8 mouse cellular contexts compared by ENCODE assay signal in genomic region chr19:5849843-5850527, GRCm38 (mm10). TPM values are rescaled to one million over a fixed set of nuclear protein-coding genes. Genes with fewer than 3 reads are reported as not detected.
DNase-seq lines count a peak whose midpoint lies in the region; ATAC-seq lines count a peak whose summit lies in the region.

No protein-coding gene starts in this region.

- peak overlapping the region; percentile 64 for H3K27ac ChIP-seq in hindbrain, embryonic 13.5 days

- no peak overlapping the region for H3K4me3 ChIP-seq in hindbrain, embryonic 13.5 days

- no peaks in the 10 kb centered on the region for H3K27me3 ChIP-seq in hindbrain, embryonic 13.5 days

- H3K4me2 ChIP-seq in hindbrain, embryonic 13.5 days = peak overlapping the region; percentile 11; the same call in 1 of the 2 replicates

- 0 out of 2 replicates have a peak, but pooled peaks have one; percentile 3 for ATAC-seq in hindbrain, embryonic 13.5 days (ENCODE audit: low FRiP score)

- H3K4me1 ChIP-seq in hindbrain, embryonic 13.5 days (replicated peaks) = peaks cover 56% of the 10 kb centered on the region

- H3K9ac ChIP-seq in hindbrain, embryonic 13.5 days = 0 out of 2 replicates have a peak overlapping the region, but pooled peaks have one; percentile 35

- DNase-seq in NIH3T3 (ENCODE audit: low read depth) = peak; percentile 98
- DNase-seq in cerebellum, postnatal 14 days = peak; percentile 96 to 98
- peak; percentile 84 to 89 for DNase-seq in frontal cortex, postnatal 14 days (ENCODE audit: low spot score in 2 of 2)
- DNase-seq in layer of hippocampus, postnatal 36 days = peak; percentile 89 to 90
- peak; percentile 97 for DNase-seq in lung, postnatal 25 days (ENCODE audit: low spot score)
- DNase-seq in retina, adult 2 months (ENCODE audit: low read depth, low spot score) = peak; percentile 72
- DNase-seq in thymus, postnatal 36 days = peak; percentile 88 to 90

- H3K9me3 ChIP-seq in hindbrain, embryonic 13.5 days = no peaks in the 10 kb centered on the region

- WGBS in hindbrain, embryonic 13.5 days = 29% methylated on average over 11 of the region's 11 CpGs

- peaks cover 22% of the 10 kb centered on the region for H3K36me3 ChIP-seq in hindbrain, embryonic 13.5 days

RNA-seq across cellular contexts. Expression of gene Frmd8, which starts 25.1 kb away (rescaled TPM):
- 17.5 and 19.3 TPM in 2 replicates for polyA plus RNA-seq in hindbrain, embryonic 13.5 days (2015; fragmentation: Nextera tagmentation; extraction: Ambion mirVana)
- total RNA-seq in layer of hippocampus, postnatal 36 days (2021) = 10 to 100 TPM; 13.5 to 14.2 TPM

RNA-seq across cellular contexts. Expression of gene Slc25a45, which starts 27.6 kb away (rescaled TPM):
- polyA plus RNA-seq in hindbrain, embryonic 13.5 days (2015; fragmentation: Nextera tagmentation; extraction: Ambion mirVana) = 2.6 and 2.8 TPM in 2 replicates
- 1 to 10 TPM; 2.5 to 2.7 TPM for total RNA-seq in layer of hippocampus, postnatal 36 days (2021)

RNA-seq across cellular contexts. Expression of gene Tigd3, which starts 44.0 kb away (rescaled TPM):
- 15.2 and 15.9 TPM in 2 replicates for polyA plus RNA-seq in hindbrain, embryonic 13.5 days (2015; fragmentation: Nextera tagmentation; extraction: Ambion mirVana)
- total RNA-seq in layer of hippocampus, postnatal 36 days (2021) = 1 to 10 TPM; 1.9 to 2.2 TPM
